8 mouse cellular contexts compared by ENCODE assay signal in the genomic region with DNA sequence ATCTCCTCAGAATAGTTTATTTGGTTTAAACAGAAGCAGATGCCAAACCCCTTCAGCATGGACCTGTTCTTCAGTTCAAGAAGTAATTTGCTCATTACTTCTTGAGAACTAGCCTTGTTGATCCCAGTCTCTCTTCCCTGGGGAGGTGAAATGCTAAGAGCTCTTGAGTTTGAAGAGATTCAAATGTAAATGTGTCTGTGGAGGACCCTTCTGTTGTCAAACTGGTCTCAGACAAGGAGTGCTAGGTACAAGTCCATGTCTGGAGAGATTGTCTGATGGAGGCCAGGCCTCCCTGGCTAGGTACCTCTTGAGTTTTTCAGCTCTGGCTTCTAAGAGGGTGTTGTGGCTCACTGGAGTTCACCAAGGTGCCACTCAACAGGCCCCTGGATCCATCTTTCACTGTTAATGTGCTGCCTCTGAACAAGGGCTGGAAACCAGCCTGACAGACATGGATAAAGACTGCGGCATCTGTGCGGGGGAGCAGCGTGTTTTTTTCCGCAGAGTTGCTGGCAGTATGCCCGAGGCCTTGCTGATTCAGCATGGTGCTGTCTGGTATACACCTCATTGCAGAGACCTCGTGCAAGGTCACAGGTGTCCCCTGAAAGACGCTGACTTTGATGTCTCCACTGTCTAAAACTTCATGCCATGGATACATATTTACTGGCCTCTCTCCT. TPM values are rescaled to one million over a fixed set of nuclear protein-coding genes. Genes with fewer than 3 reads are reported as not detected.
DNase-seq lines count a peak whose midpoint lies in the region.

No protein-coding gene starts in this region.

- intact Hi-C loops in left cerebral cortex, postnatal 14 days (cut with DNase I): no loop called here

- DNase-seq in adrenal gland, adult 2 months: peak; percentile 53
- DNase-seq in adrenal gland, adult 18-20 months (ENCODE audit: low spot score in 2 of 2): no peak
- DNase-seq in urinary bladder, postnatal 14 days (ENCODE audit: low spot score): peak; percentile 6
- DNase-seq in urinary bladder, postnatal 10 days (ENCODE audit: low spot score): no peak
- peak; percentile 82 to 87 for DNase-seq in left cerebral cortex, postnatal 14 days (ENCODE audit: low spot score in 2 of 2)
- DNase-seq in telencephalon, adult 2 months (ENCODE audit: low read depth, low spot score): peak; percentile 76
- DNase-seq in urinary bladder, adult 18-20 months (ENCODE audit: low spot score in 2 of 2): no peak
- no peak for DNase-seq in thymus, postnatal 25 days

RNA-seq across cellular contexts. Expression of a gene that starts 45.6 kb away (rescaled TPM):
- 1 to 10 TPM; 5.4 to 5.8 TPM for total RNA-seq in adrenal gland, adult 2 months (2021)
- polyA plus RNA-seq in adrenal gland, adult 2 months (2012; rRNA removed): 2.8 and 3.7 TPM in 2 replicates
- 1 to 10 TPM; 4.1 to 4.4 TPM for total RNA-seq in adrenal gland, adult 18-20 months (2021)
- total RNA-seq in left cerebral cortex, postnatal 14 days (2021): 100 to 1,000 TPM; 134 TPM

Comparison
In these comparisons a context has a peak if more than half of its experiments do, and no peak if none do; other contexts are left out.
1. DNase-seq: peak in adrenal gland, adult 2 months (single experiment), urinary bladder, postnatal 14 days (single experiment), left cerebral cortex, postnatal 14 days (2 of 2) and telencephalon, adult 2 months (single experiment); none in adrenal gland, adult 18-20 months (0 of 2), urinary bladder, postnatal 10 days (single experiment), urinary bladder, adult 18-20 months (0 of 2) and thymus, postnatal 25 days (single experiment).
2. RNA of a gene that starts 45.6 kb away (total RNA-seq): 134 TPM in left cerebral cortex, postnatal 14 days; 5.4 to 5.8 TPM in adrenal gland, adult 2 months and 4.1 to 4.4 TPM in adrenal gland, adult 18-20 months; every median in the first group is over 10 times any median in the second.